Mouse (Mus musculus) liver, embryonic 16.5 days (tissue): ENCODE results near the gene Retreg3. TPM values are rescaled to one million over a fixed set of nuclear protein-coding genes. Genes with fewer than 3 reads are reported as not detected.
A peak's percentile ranks its signal among the peaks of the same experiment; 100 is the strongest.

Source experiments
- ATAC-seq: fragments of 200-750 bp; cut with Nextera tagmentation; 2 replicates; pipeline ENCODE4 v1.8.0; 2017; ENCODE audit warnings: low read depth, mild to moderate bottlenecking, moderate number of reproducible peaks, moderate library complexity
- H3K27ac ChIP-seq: fragments of 300-500 bp; sonication (generic); 2 replicates; pipeline ENCODE4 v1.5.1; 2014; ENCODE audit warnings: mild to moderate bottlenecking, low read length
- H3K27me3 ChIP-seq: fragments of 300-500 bp; sonication (generic); 2 replicates; pipeline ENCODE4 v1.6.1; 2014; ENCODE audit warnings: low read depth, low read length, mixed read lengths; ENCODE audit not compliant: control insufficient read depth, insufficient read depth
- H3K36me3 ChIP-seq: fragments of 300-500 bp; sonication (generic); 2 replicates; pipeline ENCODE4 v1.6.1; 2014; ENCODE audit warnings: mild to moderate bottlenecking; ENCODE audit not compliant: control insufficient read depth, insufficient read depth
- H3K4me1 ChIP-seq: fragments of 300-500 bp; sonication (generic); 2 replicates; pipeline ENCODE4 v1.6.1; 2014; ENCODE audit warnings: low read depth, low read length, mixed read lengths; ENCODE audit not compliant: control insufficient read depth
- H3K4me2 ChIP-seq: fragments of 300-500 bp; sonication (generic); 2 replicates; pipeline ENCODE4 v1.6.1; 2014; ENCODE audit warnings: low read depth, low read length, mixed read lengths
- H3K4me3 ChIP-seq: fragments of 300-500 bp; sonication (generic); 2 replicates; pipeline ENCODE4 v1.5.1; 2014; ENCODE audit warnings: low read depth, mild to moderate bottlenecking, low read length
- H3K9ac ChIP-seq: fragments of 300-500 bp; sonication (generic); 2 replicates; pipeline ENCODE4 v1.6.1; 2014; ENCODE audit warnings: low read depth, low read length
- H3K9me3 ChIP-seq: fragments of 300-500 bp; sonication (generic); replicated peaks from 2 replicates; pipeline ENCODE4 v1.6.1; 2016; ENCODE audit warnings: low read length; ENCODE audit not compliant: control insufficient read depth
- WGBS: fragments of 180-500 bp; shearing (Covaris S2); extraction: QIAGEN DNeasy Blood & Tissue Kit; methylation state at CpG from one replicate; pipeline ENCODE4 v1.1.7; 2014; ENCODE audit not compliant: insufficient replicate concordance; 5-methylcytosine and 5-hydroxymethylcytosine counted together
- polyA plus RNA-seq: library from polyadenylated mRNA; unstranded; fragments of >200 nt; fragmentation: Nextera tagmentation; extraction: Ambion mirVana; gene quantifications from 2 replicates; pipeline ENCODE4 v1.2.1, GENCODE M21; 2015

The Retreg3 gene
- polyA plus RNA-seq, 1 experiment from 2014 or later, result 11.9 TPM

DNA sequence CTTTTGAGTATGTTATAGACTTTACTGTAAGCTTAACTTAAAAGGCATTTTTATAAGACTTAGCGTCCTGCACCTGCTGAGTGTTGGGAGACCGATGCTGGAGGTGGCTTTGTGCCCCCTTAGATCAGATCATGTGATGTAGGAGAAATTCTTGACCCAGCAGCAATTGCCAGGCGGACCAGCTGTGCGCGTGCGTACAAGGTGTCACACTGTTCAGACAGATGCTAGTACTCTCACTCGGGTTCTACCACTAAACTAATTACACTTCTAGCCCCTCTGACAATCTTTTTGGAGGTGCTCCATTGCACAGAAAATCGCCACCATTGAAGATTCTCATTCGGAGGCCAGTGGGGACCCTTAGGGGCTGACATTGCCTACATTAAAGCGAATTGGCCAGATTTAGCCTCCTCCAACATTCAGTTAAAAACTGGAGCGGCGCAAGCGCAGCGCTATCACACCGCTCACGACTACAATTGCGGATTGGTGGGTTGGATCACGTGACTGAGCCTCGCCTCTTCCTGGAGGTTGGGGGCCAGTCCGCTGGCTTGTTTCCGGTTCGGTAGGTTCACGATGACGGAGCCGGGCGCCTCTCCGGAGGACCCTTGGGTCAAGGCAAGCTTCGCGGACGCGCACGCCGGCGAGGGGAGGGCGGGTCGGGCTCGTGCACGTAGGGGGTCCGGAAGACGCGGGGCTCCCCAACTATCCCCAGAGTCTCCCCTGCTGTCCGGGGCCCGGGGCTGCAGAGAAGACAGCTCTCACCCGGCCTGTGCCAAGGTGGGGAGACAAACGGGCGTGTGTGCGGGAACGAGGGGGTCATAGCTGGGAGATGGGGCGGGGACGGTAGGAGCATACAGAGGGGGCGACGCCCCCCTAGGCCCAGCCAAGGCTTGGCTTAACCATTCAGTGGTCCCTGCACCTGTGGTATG is 32.7 kb downstream of the Retreg3 start, which contains the start of gene Mlx:
Gene Mlx (plus strand): TSS at position 522 of the 926 bp plus-strand sequence.
- Histone ChIP-seq H3K27me3 (no peaks in the 10 kb centered on the region), H3K9me3 (no peaks in the 10 kb centered on the region), H3K27ac (peak within 1 kb of the TSS; percentile 65), H3K4me3 (peak within 1 kb of the TSS; percentile 77), H3K9ac (peak within 1 kb of the TSS; percentile 80), H3K36me3 (peaks cover 26% of the 10 kb centered on the region), H3K4me1 (peaks cover 40% of the 10 kb centered on the region), H3K4me2 (peak within 1 kb of the TSS; percentile 92)
- WGBS, result 2% methylated on average over 51 of the region's 52 CpGs
- ATAC-seq, result peak; percentile 78

DNA sequence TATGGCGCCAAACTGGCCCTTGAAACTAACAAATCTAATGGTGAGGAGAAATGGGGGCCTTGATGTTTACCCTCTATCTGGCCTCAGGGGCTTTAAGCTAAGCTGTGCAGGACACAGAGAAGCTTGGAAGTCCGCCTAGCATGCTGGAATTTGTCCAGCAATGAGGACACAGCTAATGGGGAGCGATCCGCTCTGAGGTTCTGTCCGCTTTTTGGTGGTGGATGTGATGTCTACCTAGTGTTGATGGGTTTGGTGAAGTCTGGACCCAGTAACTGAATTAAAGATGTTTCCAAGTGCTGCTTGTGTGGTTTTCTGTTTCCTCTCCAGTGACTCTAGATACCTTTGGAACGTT is 33.4 kb downstream of the Retreg3 start:
- Histone ChIP-seq H3K4me1 (peaks cover 47% of the 10 kb centered on the region), H3K9me3 (no peaks in the 10 kb centered on the region), H3K27ac (peak overlapping the region; percentile 65), H3K36me3 (peaks cover 20% of the 10 kb centered on the region), H3K9ac (0 out of 2 replicates have a peak overlapping the region, but pooled peaks have one; percentile 80), H3K27me3 (peaks cover 5% of the 10 kb centered on the region), H3K4me3 (peak overlapping the region; percentile 77), H3K4me2 (peak overlapping the region; percentile 92)
- WGBS, result 73% methylated on average over 6 of the region's 6 CpGs
- ATAC-seq, result no peak

DNA sequence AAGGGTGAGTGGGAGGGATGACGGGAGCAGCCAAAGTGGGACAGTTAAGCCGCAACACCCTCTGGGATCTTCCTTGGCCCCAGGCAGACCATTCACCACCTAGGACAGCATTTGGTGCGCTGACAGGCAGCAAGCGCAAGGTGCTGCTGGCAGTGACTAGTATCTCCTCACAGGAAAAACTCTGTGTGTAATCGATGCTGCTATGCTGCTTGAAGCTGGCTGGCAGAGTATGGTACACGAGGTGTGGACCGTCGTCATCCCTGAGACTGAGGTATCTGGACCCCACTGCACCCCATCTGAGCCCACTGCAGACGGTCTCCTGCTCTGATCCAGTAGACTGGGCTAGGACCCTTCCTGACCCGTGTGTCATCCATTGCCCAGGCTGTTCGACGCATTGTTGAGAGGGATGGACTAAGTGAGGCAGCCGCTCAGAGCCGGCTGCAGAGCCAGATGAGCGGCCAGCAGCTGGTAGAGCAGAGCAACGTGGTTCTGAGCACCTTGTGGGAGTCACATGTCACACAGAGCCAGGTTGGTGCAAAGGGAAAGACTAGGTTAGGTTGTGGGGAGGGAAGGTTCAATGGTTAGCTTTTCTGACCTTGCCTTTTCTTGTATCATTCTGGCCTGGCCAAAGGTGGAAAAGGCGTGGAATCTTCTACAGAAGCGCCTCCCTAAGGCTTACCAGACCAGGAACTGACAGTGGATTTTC is 33.9 kb downstream of the Retreg3 start:
- Histone ChIP-seq H3K27ac (no peak overlapping the region; the same call in 1 of the 2 replicates), H3K36me3 (peaks cover 16% of the 10 kb centered on the region), H3K4me2 (no peak overlapping the region; the same call in 1 of the 2 replicates), H3K9ac (no peak overlapping the region), H3K4me1 (peaks cover 50% of the 10 kb centered on the region), H3K9me3 (no peaks in the 10 kb centered on the region), H3K27me3 (peaks cover 10% of the 10 kb centered on the region), H3K4me3 (no peak overlapping the region)
- no peak for ATAC-seq
- 87% methylated on average over 18 of the region's 18 CpGs for WGBS

DNA sequence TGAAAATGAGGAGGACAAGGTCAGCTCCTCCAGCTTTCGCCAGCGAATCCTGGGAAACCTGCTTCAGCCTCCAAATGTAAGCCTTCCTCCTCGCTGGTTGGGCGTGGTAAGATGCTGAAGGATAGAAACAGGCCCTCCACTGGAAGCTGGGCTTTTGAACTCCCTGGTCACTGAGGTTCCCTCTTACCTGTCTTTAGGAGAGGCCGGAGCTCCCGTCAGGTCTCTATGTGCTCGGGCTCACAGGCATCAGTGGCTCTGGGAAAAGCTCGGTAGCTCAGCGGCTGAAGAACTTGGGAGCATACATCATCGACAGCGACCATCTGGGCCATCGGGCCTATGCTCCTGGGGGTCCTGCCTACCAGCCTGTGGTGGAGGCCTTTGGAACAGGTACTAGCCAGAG is 34.9 kb downstream of the Retreg3 start:
- no peak overlapping the region for H3K9ac ChIP-seq
- WGBS, result 89% methylated on average over 12 of the region's 12 CpGs

DNA sequence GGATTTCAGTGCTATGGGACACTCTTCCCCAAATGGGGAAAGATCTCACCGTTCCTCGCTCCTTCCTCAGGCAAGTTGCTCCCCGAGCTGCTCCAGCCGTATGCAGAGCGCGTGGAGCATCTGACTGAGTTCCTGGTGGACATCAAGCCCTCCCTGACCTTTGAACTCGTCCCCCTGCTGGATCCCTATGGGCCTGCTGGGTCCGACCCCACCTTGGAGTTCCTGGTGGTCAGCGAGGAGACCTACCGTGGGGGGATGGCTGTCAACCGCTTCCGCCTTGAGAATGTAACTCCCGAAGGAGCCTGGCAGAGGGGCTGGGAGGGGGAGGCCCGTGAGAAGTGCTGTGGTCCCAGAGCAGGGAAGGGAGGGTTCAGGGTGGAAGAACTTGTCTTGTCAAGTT is 35.4 kb downstream of the Retreg3 start:
- Histone ChIP-seq H3K27ac (no peak overlapping the region), H3K4me2 (no peak overlapping the region), H3K4me1 (peaks cover 50% of the 10 kb centered on the region), H3K9me3 (no peaks in the 10 kb centered on the region), H3K4me3 (no peak overlapping the region), H3K9ac (no peak overlapping the region), H3K27me3 (peaks cover 25% of the 10 kb centered on the region), H3K36me3 (peaks cover 3% of the 10 kb centered on the region)
- ATAC-seq, result no peak
- 83% methylated on average over 14 of the region's 14 CpGs for WGBS

More for the DNA sequence above, 34.9 kb downstream of the Retreg3 start:
- H3K27ac ChIP-seq, result no peak overlapping the region
- H3K4me3 ChIP-seq, result no peak overlapping the region
- peaks cover 50% of the 10 kb centered on the region for H3K4me1 ChIP-seq
- H3K36me3 ChIP-seq, result peaks cover 8% of the 10 kb centered on the region
- ATAC-seq, result no peak
- H3K4me2 ChIP-seq, result no peak overlapping the region
- no peaks in the 10 kb centered on the region for H3K9me3 ChIP-seq
- peaks cover 20% of the 10 kb centered on the region for H3K27me3 ChIP-seq

DNA sequence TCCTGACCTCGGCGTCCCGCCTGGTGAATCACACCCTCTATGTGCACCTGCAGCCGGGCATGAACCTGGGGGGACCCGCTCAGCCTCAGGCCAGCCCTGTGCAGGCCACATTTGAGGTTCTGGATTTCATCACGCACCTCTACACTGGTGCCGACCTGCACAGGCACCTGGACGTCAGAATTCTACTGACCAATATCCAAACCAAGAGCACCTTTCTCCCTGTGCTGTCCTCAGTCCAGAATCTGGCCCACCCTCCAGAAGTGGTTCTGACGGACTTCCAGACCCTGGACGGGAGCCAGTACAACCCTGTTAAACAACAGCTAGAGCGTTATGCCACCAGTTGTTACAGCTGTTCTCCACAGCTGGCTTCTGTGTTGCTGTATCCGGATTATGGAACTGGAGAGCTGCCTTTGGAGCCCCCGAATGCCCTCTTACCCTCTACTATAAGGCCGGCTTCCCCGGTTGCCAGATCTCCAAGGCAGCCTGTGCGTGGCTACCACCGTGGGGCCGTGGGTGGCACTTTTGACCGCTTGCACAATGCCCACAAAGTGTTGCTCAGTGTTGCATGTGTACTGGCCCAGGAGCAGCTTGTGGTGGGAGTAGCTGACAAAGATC is 36.5 kb downstream of the Retreg3 start:
- Histone ChIP-seq H3K36me3 (no peaks in the 10 kb centered on the region), H3K4me2 (peak overlapping the region; percentile 96), H3K4me1 (peaks cover 48% of the 10 kb centered on the region), H3K9ac (peak overlapping the region; percentile 89), H3K27me3 (peaks cover 36% of the 10 kb centered on the region), H3K27ac (peak overlapping the region; percentile 89), H3K4me3 (peak overlapping the region; percentile 80), H3K9me3 (no peaks in the 10 kb centered on the region)
- 27% methylated on average over 19 of the region's 19 CpGs for WGBS
- no peak; the same call in 1 of the 2 replicates for ATAC-seq

DNA sequence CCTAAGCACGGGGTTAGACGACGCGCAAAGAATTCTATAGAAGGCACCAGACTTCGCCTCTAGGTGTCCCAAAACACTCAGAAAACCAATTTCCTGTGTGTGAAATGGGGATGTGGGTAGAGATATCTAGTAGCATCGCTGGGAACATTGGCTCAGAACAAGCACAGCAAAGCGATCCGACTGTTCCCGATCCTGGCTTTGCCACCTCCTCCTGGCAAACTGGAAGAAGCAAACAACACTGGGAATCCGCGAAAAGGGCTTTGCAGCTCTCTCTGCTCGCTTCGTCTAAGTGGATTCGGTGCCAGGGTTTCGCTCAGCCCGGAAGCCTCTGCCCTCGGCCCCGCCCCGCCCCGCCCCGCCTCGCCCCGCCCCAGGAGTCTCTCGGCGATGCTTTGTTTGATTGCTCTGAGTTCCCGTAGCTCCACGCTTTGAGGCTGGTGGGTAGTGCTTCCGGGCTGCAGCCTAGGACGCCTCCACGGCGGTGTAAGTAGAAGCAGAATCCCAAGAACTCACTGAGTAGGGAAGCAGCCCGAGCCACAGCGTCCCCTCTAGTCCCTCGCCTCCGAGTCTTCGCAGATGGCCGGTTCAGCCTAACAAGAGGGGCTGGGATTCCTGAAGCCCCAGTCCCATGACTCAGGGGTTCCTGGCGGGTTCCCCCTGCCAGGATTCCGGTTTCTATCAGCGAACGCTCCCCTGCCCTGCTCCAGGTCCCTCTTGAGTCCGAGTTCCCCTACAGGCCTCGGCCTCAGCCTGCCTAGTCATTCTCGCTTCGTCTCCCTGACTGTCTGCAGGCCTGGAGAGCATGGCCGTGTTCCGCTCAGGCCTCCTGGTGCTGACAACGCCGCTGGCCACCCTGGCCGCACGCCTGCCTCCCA is 37.2 kb downstream of the Retreg3 start, which contains the start of gene Coasy:
Gene Coasy (plus strand): TSS at position 358 of the 875 bp plus-strand sequence.
- Histone ChIP-seq H3K36me3 (no peaks in the 10 kb centered on the region), H3K4me1 (peaks cover 41% of the 10 kb centered on the region), H3K4me3 (peak within 1 kb of the TSS; percentile 80), H3K9me3 (no peaks in the 10 kb centered on the region), H3K4me2 (peak within 1 kb of the TSS; percentile 96), H3K9ac (peak within 1 kb of the TSS; percentile 89), H3K27ac (peak within 1 kb of the TSS; percentile 89), H3K27me3 (peaks cover 43% of the 10 kb centered on the region)
- WGBS, result under 1% methylated on average over 51 of the region's 51 CpGs
- ATAC-seq, result peak; percentile 85

DNA sequence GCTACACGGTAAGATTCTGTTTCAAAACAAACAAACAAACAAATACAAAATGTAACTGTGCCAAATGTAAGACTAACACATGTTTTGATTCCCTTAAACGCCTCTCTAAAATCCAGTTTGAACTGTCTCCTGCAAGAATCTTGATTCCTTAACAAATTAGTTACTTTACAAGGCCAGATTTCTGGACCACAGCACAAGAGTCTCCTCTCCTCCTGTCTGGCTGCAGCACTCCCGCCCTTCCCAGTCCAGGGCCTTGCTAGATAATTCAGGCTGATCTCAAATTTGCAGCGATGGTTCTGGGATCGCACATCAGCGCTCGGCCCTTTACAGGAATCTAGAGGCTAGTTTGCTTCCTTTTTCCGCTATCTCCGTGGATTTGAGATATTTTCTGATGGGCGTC is 38.0 kb downstream of the Retreg3 start:
- H3K4me3 ChIP-seq, result peak overlapping the region; percentile 80
- 6% methylated on average over 10 of the region's 10 CpGs for whole genome bisulfite sequencing

More for the DNA sequence above, 38.0 kb downstream of the Retreg3 start:
- Histone ChIP-seq H3K27ac (peak overlapping the region; percentile 79), H3K4me2 (peak overlapping the region; percentile 96), H3K4me1 (peaks cover 39% of the 10 kb centered on the region), H3K9ac (peak overlapping the region; percentile 61), H3K27me3 (peaks cover 43% of the 10 kb centered on the region), H3K36me3 (no peaks in the 10 kb centered on the region), H3K9me3 (no peaks in the 10 kb centered on the region)
- no peak for ATAC-seq
